Mouse (Mus musculus) left cerebral cortex, adult 18-20 months (tissue): Measurements from ENCODE around the gene Zscan4d. TPM values are rescaled to one million over a fixed set of nuclear protein-coding genes. Genes with fewer than 3 reads are reported as not detected.
"Not testable (repeated sequence)": the region's sequence is repeated elsewhere in the genome, so short reads cannot be mapped to it uniquely, and the experiment has no call there.

Source experiments
- DNase-seq, 2 experiments: peaks; one replicate each; pipeline ENCODE4 v3.0.0; 2021 to 2022; ENCODE audit warnings: low spot score in 2 of 2, mixed read lengths in 1 of 2
- long read RNA-seq, 2 experiments: library from polyadenylated mRNA; stranded (forward); transcript quantifications; one replicate each; pipeline ENCODE4 v2.0.0; 2021
- total RNA-seq, 2 experiments: library from RNA; stranded (reverse); gene quantifications; 2 replicates each; pipeline ENCODE4 v1.2.3; 2021

The Zscan4d gene
- total RNA-seq: not detected
- long read RNA-seq, experiment 1: 0 reads
- long read RNA-seq, experiment 2: 0 reads

- not testable (repeated sequence) for DNase-seq
These were observed at the start of gene Zscan4d for GRCm38 (mm10) chr7:11166059-11166458. TSS of gene Zscan4d (minus strand) at chr7:11166159.

GRCm38 (mm10) chr7:11158036-11158435 is 7.9 kb downstream of the Zscan4d start:
- DNase-seq: peak; percentile 4 to 18

Other genes starting within 250 kb of the Zscan4d start
- gene Zscan4c, start 160.4 kb downstream of the Zscan4d start, total RNA-seq: not detected
- not detected for gene Zscan4-ps1, start 96.5 kb downstream of the Zscan4d start, total RNA-seq
- gene Zscan4e, start 144.5 kb upstream of the Zscan4d start, total RNA-seq: not detected
- gene Zscan4f, start 231.8 kb upstream of the Zscan4d start, total RNA-seq: not detected